Mouse (Mus musculus) heart, embryonic 11.5 days (tissue): ENCODE measurements around the gene Hoxd3. TPM values are rescaled to one million over a fixed set of nuclear protein-coding genes. Genes with fewer than 3 reads are reported as not detected.

Source experiments
- ATAC-seq: fragments of 200-750 bp; cut with Nextera tagmentation; replicated peaks from 2 replicates; pipeline ENCODE4 v1.8.0; 2017; ENCODE audit warnings: moderate library complexity; ENCODE audit not compliant: insufficient number of reproducible peaks, low FRiP score, low TSS enrichment
- H3K27ac ChIP-seq: fragments of 300-500 bp; sonication (generic); 2 replicates; pipeline ENCODE4 v1.5.1; 2014; ENCODE audit warnings: mild to moderate bottlenecking, low read depth, low read length
- H3K27me3 ChIP-seq: fragments of 300-500 bp; sonication (generic); 2 replicates; pipeline ENCODE4 v1.6.1; 2014; ENCODE audit warnings: mild to moderate bottlenecking, low read length, mixed read lengths; ENCODE audit not compliant: control insufficient read depth, insufficient read depth
- H3K36me3 ChIP-seq: fragments of 300-500 bp; sonication (generic); 2 replicates; pipeline ENCODE4 v1.6.1; 2014; ENCODE audit warnings: mild to moderate bottlenecking, low read length, moderate library complexity, mixed read lengths; ENCODE audit not compliant: control insufficient read depth, insufficient read depth
- H3K4me1 ChIP-seq: fragments of 300-500 bp; sonication (generic); 2 replicates; pipeline ENCODE4 v1.6.1; 2014; ENCODE audit warnings: low read length; ENCODE audit not compliant: control insufficient read depth, insufficient read depth
- H3K4me2 ChIP-seq: fragments of 300-500 bp; sonication (generic); 2 replicates; pipeline ENCODE4 v1.6.1; 2014; ENCODE audit warnings: mild to moderate bottlenecking, moderate library complexity
- H3K4me3 ChIP-seq: fragments of 300-500 bp; sonication (generic); 2 replicates; pipeline ENCODE4 v1.5.1; 2014; ENCODE audit warnings: low read depth, low read length
- H3K9ac ChIP-seq: fragments of 300-500 bp; sonication (generic); 2 replicates; pipeline ENCODE4 v1.6.1; 2014; ENCODE audit warnings: mild to moderate bottlenecking, low read depth, low read length, moderate library complexity
- H3K9me3 ChIP-seq: fragments of 300-500 bp; sonication (generic); replicated peaks from 2 replicates; pipeline ENCODE4 v1.6.1; 2016; ENCODE audit warnings: low read length; ENCODE audit not compliant: control insufficient read depth
- WGBS: fragments of 180-500 bp; shearing (Covaris S2); extraction: QIAGEN DNeasy Blood & Tissue Kit; methylation state at CpG from one replicate; pipeline ENCODE4 v1.1.7; 2014; ENCODE audit not compliant: insufficient replicate concordance; 5-methylcytosine and 5-hydroxymethylcytosine counted together
- polyA plus RNA-seq: library from polyadenylated mRNA; unstranded; fragments of >200 nt; fragmentation: Nextera tagmentation; extraction: Ambion mirVana; gene quantifications from 2 replicates; pipeline ENCODE4 v1.2.1, GENCODE M21; 2014

The Hoxd3 gene
- polyA plus RNA-seq, 1 experiment from 2014 or later: 3.1 TPM

DNA sequence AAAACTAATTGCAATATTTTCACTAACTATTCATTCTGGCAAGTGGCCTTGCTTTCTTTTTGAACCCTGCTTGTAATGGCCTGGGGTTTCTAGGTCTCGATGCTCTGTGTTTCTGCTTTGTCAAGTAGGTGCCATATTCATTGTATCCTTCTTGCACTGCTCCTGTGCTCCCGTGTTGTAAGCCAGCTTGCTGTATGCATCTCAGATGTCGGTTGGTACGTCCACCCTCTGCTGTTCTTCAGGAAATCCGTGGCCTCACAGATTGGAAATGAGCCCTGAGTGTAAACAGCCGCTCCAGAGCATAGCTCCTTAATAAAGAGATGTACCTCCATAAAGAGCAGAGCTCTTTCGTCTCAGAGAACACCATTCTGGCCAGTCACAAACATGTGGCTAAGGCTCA lies 4.1 kb upstream of the Hoxd3 start:
- H3K9ac ChIP-seq: no peak overlapping the region
- no peak overlapping the region for H3K4me2 ChIP-seq
- WGBS: 12% methylated on average over 7 of the region's 7 CpGs
- peaks cover 93% of the 10 kb centered on the region for H3K27me3 ChIP-seq
- no peak overlapping the region for H3K27ac ChIP-seq
- H3K36me3 ChIP-seq: no peaks in the 10 kb centered on the region
- H3K4me3 ChIP-seq: no peak overlapping the region
- no peaks in the 10 kb centered on the region for H3K9me3 ChIP-seq
- no peak for ATAC-seq
- H3K4me1 ChIP-seq: peaks cover 8% of the 10 kb centered on the region

DNA sequence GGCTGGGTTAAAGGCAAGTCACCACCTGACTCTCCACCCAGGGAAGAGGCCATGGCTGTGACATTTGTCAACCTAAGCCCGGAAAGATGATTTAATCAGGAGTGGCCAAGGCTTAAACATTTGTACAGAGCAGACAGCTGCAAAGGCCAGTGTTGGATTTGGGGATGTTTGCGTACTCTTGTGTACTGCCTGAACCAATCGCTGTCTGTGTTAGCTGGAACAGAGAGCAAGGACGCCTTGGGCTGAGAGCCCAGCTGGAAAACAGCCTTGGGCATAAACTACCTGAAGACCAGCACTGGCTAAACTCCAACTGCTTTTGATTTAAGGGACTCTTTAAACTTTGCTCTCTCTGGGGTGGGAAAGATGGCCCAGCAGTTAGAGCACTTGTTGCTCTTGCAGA lies 3.1 kb upstream of the Hoxd3 start:
- no peak overlapping the region for H3K4me3 ChIP-seq
- WGBS: 20% methylated on average over 4 of the region's 4 CpGs
- ATAC-seq: no peak
- no peaks in the 10 kb centered on the region for H3K36me3 ChIP-seq
- no peak overlapping the region for H3K9ac ChIP-seq
- H3K9me3 ChIP-seq: no peaks in the 10 kb centered on the region
- H3K27ac ChIP-seq: no peak overlapping the region
- H3K4me1 ChIP-seq: peaks cover 8% of the 10 kb centered on the region
- H3K4me2 ChIP-seq: no peak overlapping the region
- H3K27me3 ChIP-seq: peaks cover 93% of the 10 kb centered on the region

DNA sequence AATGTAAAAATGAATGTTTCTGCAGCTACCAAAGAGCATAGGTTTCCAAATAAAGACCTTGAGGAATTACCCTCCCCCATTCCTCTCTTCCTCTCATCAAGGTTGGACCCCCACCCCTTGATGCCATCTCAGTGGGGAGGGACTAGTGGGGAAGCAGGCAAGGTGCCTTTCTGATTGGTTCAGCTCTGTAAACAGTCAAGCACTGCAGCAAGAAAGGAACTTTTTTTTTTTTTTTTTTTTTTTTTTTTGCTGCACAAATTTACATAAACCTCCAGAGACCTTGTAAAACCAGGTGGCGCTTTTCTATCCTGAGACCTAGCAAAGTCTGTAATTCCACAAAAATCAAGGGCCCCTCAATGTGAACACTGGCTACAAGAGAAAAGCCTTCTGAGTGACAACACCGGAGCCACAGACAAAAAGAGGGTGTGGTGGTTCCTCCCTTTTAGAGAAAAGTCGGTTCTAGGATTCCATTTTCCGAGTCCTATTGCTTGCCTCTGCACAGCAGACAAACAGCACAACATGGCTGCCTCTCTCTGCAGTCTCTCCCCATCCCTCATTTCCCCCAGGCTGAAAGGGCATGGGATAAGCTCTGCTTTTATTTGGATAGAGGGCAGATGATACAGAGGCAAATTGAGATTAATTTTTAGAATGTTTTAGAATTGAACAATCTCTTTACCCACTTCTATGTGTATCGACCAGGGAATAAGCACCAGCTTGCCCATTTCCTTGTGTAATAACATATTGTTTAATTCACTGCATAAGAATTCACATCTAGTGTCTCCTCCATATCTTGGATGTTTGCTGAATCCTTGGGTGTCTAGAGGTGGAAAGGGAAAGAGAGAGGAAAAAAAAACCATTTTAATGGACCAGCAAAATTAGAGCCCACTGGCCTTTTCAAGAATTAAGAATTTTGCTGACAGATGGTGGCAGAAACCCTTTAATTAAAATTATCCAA lies 2.0 kb upstream of the Hoxd3 start:
- Histone ChIP-seq H3K9me3 (no peaks in the 10 kb centered on the region), H3K4me3 (no peak overlapping the region), H3K9ac (no peak overlapping the region), H3K36me3 (no peaks in the 10 kb centered on the region), H3K27ac (no peak overlapping the region), H3K27me3 (peaks cover 93% of the 10 kb centered on the region), H3K4me1 (peaks cover 8% of the 10 kb centered on the region), H3K4me2 (no peak overlapping the region)
- WGBS: 4% methylated on average over 5 of the region's 5 CpGs
- no peak for ATAC-seq

DNA sequence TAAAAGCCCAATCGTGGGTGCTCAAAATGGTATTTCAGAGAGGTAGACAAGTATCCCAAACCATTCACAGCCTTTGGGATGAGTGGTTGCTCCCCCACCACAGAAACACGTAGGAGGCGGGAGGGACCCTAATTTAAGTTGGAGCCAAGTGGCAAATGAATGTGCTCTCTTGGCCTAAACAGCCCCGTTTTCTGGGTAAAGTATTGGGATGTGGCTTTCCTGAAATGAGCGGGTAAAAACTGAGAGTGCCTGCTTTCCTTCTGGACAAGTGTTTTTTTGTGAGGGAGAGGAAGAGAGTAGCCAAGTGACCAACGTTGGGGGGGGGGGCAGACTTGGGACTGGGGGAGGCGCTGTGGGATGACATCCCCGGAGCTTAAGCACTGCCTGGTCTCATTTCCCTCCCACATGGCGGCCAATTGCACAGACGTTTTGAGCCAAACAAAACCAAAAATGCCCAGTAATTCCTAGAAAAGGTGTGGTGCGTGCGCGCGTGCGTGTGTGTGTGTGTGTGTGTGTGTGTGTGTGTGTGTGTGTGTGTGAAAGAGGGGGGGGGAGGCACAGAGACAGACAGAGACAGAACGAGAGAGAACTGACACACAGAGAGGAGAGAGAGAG lies 691 bp upstream of the Hoxd3 start:
- H3K27me3 ChIP-seq: peaks cover 93% of the 10 kb centered on the region
- no peak overlapping the region for H3K4me3 ChIP-seq
- WGBS: 2% methylated on average over 16 of the region's 16 CpGs

GRCm38 (mm10) chr2:74713239-74714150 lies 1.8 kb downstream of the Hoxd3 start:
- Histone ChIP-seq H3K4me1 (peaks cover 5% of the 10 kb centered on the region; the same call in 1 of the 2 replicates), H3K27ac (no peak overlapping the region), H3K9me3 (no peaks in the 10 kb centered on the region), H3K4me3 (no peak overlapping the region), H3K4me2 (no peak overlapping the region), H3K9ac (no peak overlapping the region), H3K27me3 (peaks cover 94% of the 10 kb centered on the region), H3K36me3 (no peaks in the 10 kb centered on the region)
- WGBS: 8% methylated on average over 19 of the region's 19 CpGs
- ATAC-seq: no peak

More for the DNA sequence above, 691 bp upstream of the Hoxd3 start:
- H3K36me3 ChIP-seq: no peaks in the 10 kb centered on the region
- ATAC-seq: no peak
- H3K4me1 ChIP-seq: peaks cover 5% of the 10 kb centered on the region; the same call in 1 of the 2 replicates
- H3K9ac ChIP-seq: no peak overlapping the region
- H3K4me2 ChIP-seq: no peak overlapping the region
- no peaks in the 10 kb centered on the region for H3K9me3 ChIP-seq
- no peak overlapping the region for H3K27ac ChIP-seq

- no peak overlapping the region for H3K27ac ChIP-seq
- peaks cover 5% of the 10 kb centered on the region; the same call in 1 of the 2 replicates for H3K4me1 ChIP-seq
- 4% methylated on average over 18 of the region's 18 CpGs for WGBS
- H3K4me3 ChIP-seq: no peak overlapping the region
- no peaks in the 10 kb centered on the region for H3K36me3 ChIP-seq
- no peak for ATAC-seq
- no peak overlapping the region for H3K9ac ChIP-seq
- H3K27me3 ChIP-seq: peaks cover 93% of the 10 kb centered on the region
- H3K9me3 ChIP-seq: no peaks in the 10 kb centered on the region
- H3K4me2 ChIP-seq: no peak overlapping the region
Measured at GRCm38 (mm10) chr2:74714156-74714789, 2.5 kb downstream of the Hoxd3 start.

- Histone ChIP-seq H3K27me3 (peaks cover 93% of the 10 kb centered on the region), H3K9me3 (no peaks in the 10 kb centered on the region), H3K4me2 (no peak overlapping the region), H3K27ac (no peak overlapping the region), H3K9ac (no peak overlapping the region), H3K4me3 (no peak overlapping the region), H3K36me3 (no peaks in the 10 kb centered on the region), H3K4me1 (peaks cover 5% of the 10 kb centered on the region; the same call in 1 of the 2 replicates)
- no peak for ATAC-seq
- WGBS: under 1% methylated on average over 14 of the region's 14 CpGs
Measured at GRCm38 (mm10) chr2:74714881-74715280, 3.2 kb downstream of the Hoxd3 start.
